In genomic region chr9:27128629-27129028, GRCm38 (mm10) we compare ENCODE assay signal across 27 mouse cellular contexts. TPM values are rescaled to one million over a fixed set of nuclear protein-coding genes. Genes with fewer than 3 reads are reported as not detected.
DNase-seq lines count a peak whose midpoint lies in the region; ATAC-seq lines count a peak whose summit lies in the region.
"Had no signal": no experiment of that assay in that cellular context is flagged by ENCODE, and none has a peak within 500 bp of the region (broad histone marks: within the 10 kb centered on the region; RNA-seq: fewer than 3 reads in every experiment).

No protein-coding gene starts in this region.

- no peak for ATAC-seq in kidney, embryonic 16.5 days (ENCODE audit: low FRiP score, low TSS enrichment)
- ATAC-seq in forebrain, embryonic 13.5 days: no peak
- ATAC-seq: forebrain, embryonic 16.5 days; hindbrain, postnatal 0 days; intestine, embryonic 15.5 days; midbrain, embryonic 15.5 days had no signal

- H3K27me3 ChIP-seq in kidney, embryonic 16.5 days (ENCODE audit: insufficient read depth, low read length): no peaks in the 10 kb centered on the region
- H3K27me3 ChIP-seq in forebrain, embryonic 13.5 days: no peaks in the 10 kb centered on the region
- H3K27me3 ChIP-seq: embryonic facial prominence, embryonic 13.5 days; hindbrain, embryonic 12.5 days; intestine, embryonic 15.5 days; midbrain, embryonic 15.5 days had no signal

- H3K36me3 ChIP-seq in kidney, embryonic 16.5 days (ENCODE audit: insufficient read depth, low read length): no peaks in the 10 kb centered on the region
- H3K36me3 ChIP-seq in forebrain, embryonic 13.5 days (ENCODE audit: poor library complexity, severe bottlenecking): peaks cover 21% of the 10 kb centered on the region
- H3K36me3 ChIP-seq: G1E; intestine, embryonic 15.5 days; midbrain, embryonic 15.5 days had no signal

- H3K27ac ChIP-seq in kidney, embryonic 16.5 days (ENCODE audit: low read length): no peak overlapping the region
- H3K27ac ChIP-seq in brown adipose tissue, adult 24 weeks (replicated peaks; ENCODE audit: low read depth, low read length): peak overlapping the region; percentile 46; the same call in 1 of the 2 replicates
- no peak overlapping the region for H3K27ac ChIP-seq in forebrain, embryonic 13.5 days
- H3K27ac ChIP-seq: embryonic facial prominence, embryonic 13.5 days; forebrain, embryonic 10.5 days; gastrocnemius, adult 2 months; hindbrain, embryonic 12.5 days; hindbrain, postnatal 0 days; intestine, embryonic 15.5 days; liver, embryonic 14.5 days; midbrain, embryonic 10.5 days; midbrain, embryonic 15.5 days had no signal

- H3K4me1 ChIP-seq in kidney, embryonic 16.5 days (ENCODE audit: insufficient read depth, low read length): peaks cover 8% of the 10 kb centered on the region; the same call in 1 of the 2 replicates
- H3K4me1 ChIP-seq in brown adipose tissue, adult 24 weeks (ENCODE audit: control insufficient read depth, insufficient read depth, insufficient read length, low read length): peaks cover 13% of the 10 kb centered on the region
- H3K4me1 ChIP-seq in forebrain, embryonic 13.5 days: peaks cover 22% of the 10 kb centered on the region
- H3K4me1 ChIP-seq: embryonic facial prominence, embryonic 13.5 days; intestine, embryonic 15.5 days had no signal

- no peak overlapping the region for H3K4me3 ChIP-seq in kidney, embryonic 16.5 days (ENCODE audit: low read length)
- H3K4me3 ChIP-seq in brown adipose tissue, adult 24 weeks (ENCODE audit: insufficient read depth, low read depth, low read length): no peak overlapping the region
- H3K4me3 ChIP-seq in forebrain, embryonic 13.5 days: no peak overlapping the region
- H3K4me3 ChIP-seq: embryonic facial prominence, embryonic 13.5 days; forebrain, embryonic 10.5 days; gastrocnemius, adult 2 months; hindbrain, embryonic 12.5 days; intestine, embryonic 15.5 days; midbrain, embryonic 10.5 days; midbrain, embryonic 15.5 days had no signal

- H3K9ac ChIP-seq in kidney, embryonic 16.5 days (replicated peaks; ENCODE audit: low read length): no peak overlapping the region
- no peak overlapping the region for H3K9ac ChIP-seq in forebrain, embryonic 13.5 days
- H3K9ac ChIP-seq: embryonic facial prominence, embryonic 13.5 days; hindbrain, embryonic 12.5 days; intestine, embryonic 15.5 days; liver, embryonic 14.5 days; midbrain, embryonic 15.5 days had no signal

- peak; percentile 23 for DNase-seq in adrenal gland, adult 2 months
- no peak for DNase-seq in adrenal gland, postnatal 25 days
- peak; percentile 67 for DNase-seq in kidney, adult 11 months
- peak; percentile 42 to 75 for DNase-seq in kidney, postnatal 25 days
- DNase-seq: cerebellum, adult 11-12 months; cerebellum, adult 9-11 months; gastrocnemius, adult 2 months; heart, postnatal 36 days; layer of hippocampus, adult 9-11 months; liver; lung, adult 2 months; lung, postnatal 14 days; right cerebral cortex, postnatal 25 days; thymus, postnatal 14 days had no signal

- WGBS in kidney, embryonic 16.5 days: 33% methylated on average over 4 of the region's 4 CpGs
- WGBS in forebrain, embryonic 13.5 days: 91% methylated on average over 4 of the region's 4 CpGs

- H3K4me2 ChIP-seq in kidney, embryonic 16.5 days (replicated peaks; ENCODE audit: low read depth, low read length): no peak overlapping the region
- H3K4me2 ChIP-seq in forebrain, embryonic 13.5 days: no peak overlapping the region
- H3K4me2 ChIP-seq: embryonic facial prominence, embryonic 13.5 days; hindbrain, embryonic 12.5 days; intestine, embryonic 15.5 days; midbrain, embryonic 15.5 days had no signal

- no peaks in the 10 kb centered on the region for H3K9me3 ChIP-seq in kidney, embryonic 16.5 days (ENCODE audit: low read length)
- no peaks in the 10 kb centered on the region for H3K9me3 ChIP-seq in forebrain, embryonic 13.5 days (replicated peaks)
- H3K9me3 ChIP-seq: embryonic facial prominence, embryonic 13.5 days; G1E; hindbrain, embryonic 12.5 days; intestine, embryonic 15.5 days; midbrain, embryonic 10.5 days; midbrain, embryonic 15.5 days had no signal

RNA-seq across cellular contexts. Expression of gene Jam3, which starts 26.6 kb away (rescaled TPM):
- total RNA-seq in adrenal gland, adult 2 months (2021): 10 to 100 TPM; 29.8 to 35.7 TPM
- polyA plus RNA-seq in adrenal gland, adult 2 months (2012; rRNA removed): 19.2 and 23.5 TPM in 2 replicates
- 35.7 and 36.5 TPM in 2 replicates for total RNA-seq in adrenal gland, postnatal 25 days (2021)
- 81.5 TPM in 2 replicates for polyA plus RNA-seq in kidney, embryonic 16.5 days (2015; fragmentation: Nextera tagmentation; extraction: Ambion mirVana)
- 5.1 and 10.5 TPM in 2 replicates for polyA plus RNA-seq in brown adipose tissue, adult 24 weeks (2012; ENCODE audit: insufficient read depth, insufficient read length, missing spikeins)
- polyA plus RNA-seq in forebrain, embryonic 13.5 days (2015; fragmentation: Nextera tagmentation; extraction: Ambion mirVana): 113 and 123 TPM in 2 replicates
- total RNA-seq: G1E had no signal
- polyA plus RNA-seq: G1E had no signal
